Mouse (Mus musculus): Measurements from ENCODE around the gene Pank4.

- TF ChIP-seq POLR2A (IDR thresholded peaks at IDR 0.05; ENCODE audit: low read depth, low read length) (no peak), ZMIZ1 (IDR thresholded peaks at IDR 0.05; ENCODE audit: low read depth, low read length) (no peak), USF1 (IDR thresholded peaks at IDR 0.05; ENCODE audit: low read depth, low read length) (no peak), UBTF (IDR thresholded peaks at IDR 0.05; ENCODE audit: low read depth, low read length) (no peak), CTCF (conservative IDR thresholded peaks at IDR 0.05 in 1 of 2, IDR thresholded peaks at IDR 0.05 in 1 of 2; ENCODE audit: low read depth in 2 of 2, low read length in 2 of 2) (no peak), BHLHE40 (IDR thresholded peaks at IDR 0.05; ENCODE audit: low read depth, low read length) (no peak)
Observed at GRCm38 (mm10) chr4:154985151-154985777, 21.3 kb downstream of the Pank4 start.
